Mouse (Mus musculus): ENCODE results near the gene Ptch1.

The Ptch1 gene

GRCm38 (mm10) chr13:63573256-63573835 is at the start of gene Ptch1:
Ptch1 (minus strand) TSS chr13:63573598.
- DNase-seq: peak; percentile 75 to 81

DNA sequence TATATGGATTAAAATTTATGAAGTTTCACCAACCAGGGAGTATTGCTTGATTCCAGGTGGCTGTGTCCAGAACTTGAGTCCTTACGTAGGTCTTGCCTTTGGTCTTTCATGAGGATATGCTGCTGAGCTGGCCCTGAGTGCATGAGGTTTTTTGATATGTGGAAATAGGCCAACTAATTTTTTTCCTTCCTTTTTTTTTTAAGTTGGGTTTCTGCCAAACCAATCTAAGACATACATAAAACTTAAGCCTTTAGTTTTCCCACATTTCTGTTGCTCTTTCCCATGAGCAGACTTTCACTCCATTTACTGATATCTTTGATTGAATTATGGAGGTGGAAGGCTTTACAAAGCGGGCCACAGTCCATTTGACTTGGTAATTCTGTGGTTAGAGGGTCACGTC is 47.9 kb upstream of the Ptch1 start:
- no peak for DNase-seq

DNA sequence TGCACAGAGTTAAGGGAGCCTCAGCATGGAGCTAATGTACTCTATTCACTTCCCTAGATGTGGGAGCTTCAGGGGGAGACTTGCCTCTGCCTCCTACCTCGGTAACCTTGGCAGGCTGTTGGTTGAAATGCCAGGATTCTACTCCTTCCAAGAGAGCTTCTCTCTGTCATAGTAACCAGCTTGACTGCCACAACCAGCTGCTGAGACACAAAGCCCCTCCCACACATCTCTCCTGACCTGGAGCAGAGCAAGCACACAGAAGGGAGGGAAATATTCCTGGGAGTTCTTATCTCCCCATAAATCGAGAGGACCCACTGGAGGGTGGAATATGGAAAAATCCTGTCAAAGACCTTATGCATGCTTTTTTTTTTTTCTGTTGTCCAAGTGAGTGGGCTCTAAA is 39.8 kb upstream of the Ptch1 start:
- no peak for DNase-seq

- DNase-seq: no peak
These were observed 36.3 kb upstream of the Ptch1 start for GRCm38 (mm10) chr13:63609734-63610133.

GRCm38 (mm10) chr13:63597593-63597992 is 24.2 kb upstream of the Ptch1 start:
- no peak for DNase-seq

- DNase-seq: no peak
These were observed 22.5 kb upstream of the Ptch1 start for GRCm38 (mm10) chr13:63595869-63596268.

- DNase-seq: no peak
These were observed 20.2 kb upstream of the Ptch1 start for GRCm38 (mm10) chr13:63593469-63594050.

GRCm38 (mm10) chr13:63592755-63593154 is 19.4 kb upstream of the Ptch1 start:
- no peak for DNase-seq

DNA sequence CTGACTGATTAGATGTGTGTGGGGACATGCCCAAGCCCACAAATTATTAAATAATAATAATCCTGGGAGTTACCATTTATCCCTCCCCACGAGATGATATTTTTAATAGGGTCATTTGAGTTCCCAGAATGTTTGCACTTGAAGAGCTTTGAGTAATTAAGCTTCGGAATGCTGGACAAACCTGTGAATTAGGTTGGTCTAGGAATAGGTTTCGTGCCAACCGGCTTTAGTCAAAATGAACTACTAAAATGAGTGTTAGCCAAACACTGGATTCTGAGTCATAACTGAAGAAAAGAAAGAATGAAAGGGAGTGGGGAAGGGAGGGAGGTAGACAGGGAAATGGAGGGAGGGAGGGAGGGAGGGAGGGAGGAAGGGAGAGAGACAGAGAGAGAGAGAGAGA is 1.2 kb upstream of the Ptch1 start:
- no peak for DNase-seq

DNA sequence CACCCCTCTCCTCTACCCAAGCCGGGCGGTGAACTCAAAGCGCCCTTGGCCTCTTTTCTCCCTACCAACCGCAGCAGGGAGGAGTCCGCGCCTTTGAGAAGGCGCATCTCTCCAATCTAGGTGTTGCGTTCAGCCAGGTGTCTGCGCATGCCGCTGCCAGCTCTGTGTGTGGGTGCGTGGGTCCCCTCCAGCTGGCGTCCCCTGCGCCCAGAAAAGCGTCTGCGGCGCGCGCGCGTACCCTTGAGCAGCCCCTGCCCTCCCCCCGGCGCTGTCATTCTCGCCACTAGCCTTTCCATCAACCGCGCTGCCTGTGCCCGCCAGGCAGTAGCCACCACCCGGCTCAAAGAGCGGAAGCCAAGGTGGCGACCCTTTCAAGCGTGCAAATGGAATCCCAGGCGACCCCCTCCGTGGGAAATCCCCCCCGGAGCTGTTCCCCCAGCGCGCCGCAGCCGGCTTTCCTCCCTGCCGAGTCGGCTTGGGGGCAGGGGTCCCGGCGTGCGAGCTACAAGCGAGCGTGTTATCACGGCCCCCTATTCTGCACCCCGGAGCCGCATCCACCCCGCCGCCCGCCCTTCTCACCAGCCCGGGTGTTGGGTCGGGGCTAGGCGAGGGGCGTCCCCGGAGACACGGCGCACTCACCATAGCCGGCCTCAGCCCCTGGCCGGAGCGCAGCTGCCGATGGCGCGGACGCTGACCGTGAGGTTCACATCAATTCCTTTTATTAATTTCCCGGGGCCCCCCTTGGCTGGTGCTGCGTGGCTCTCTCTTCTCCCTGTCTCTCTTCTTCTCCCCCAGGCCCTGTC is 744 bp downstream of the Ptch1 start:
- peak; percentile 84 to 85 for DNase-seq

- DNase-seq: no peak
These were observed 1.3 kb downstream of the Ptch1 start for GRCm38 (mm10) chr13:63572111-63572452.

- DNase-seq: no peak
These were observed 2.9 kb downstream of the Ptch1 start for GRCm38 (mm10) chr13:63570456-63570855.

DNA sequence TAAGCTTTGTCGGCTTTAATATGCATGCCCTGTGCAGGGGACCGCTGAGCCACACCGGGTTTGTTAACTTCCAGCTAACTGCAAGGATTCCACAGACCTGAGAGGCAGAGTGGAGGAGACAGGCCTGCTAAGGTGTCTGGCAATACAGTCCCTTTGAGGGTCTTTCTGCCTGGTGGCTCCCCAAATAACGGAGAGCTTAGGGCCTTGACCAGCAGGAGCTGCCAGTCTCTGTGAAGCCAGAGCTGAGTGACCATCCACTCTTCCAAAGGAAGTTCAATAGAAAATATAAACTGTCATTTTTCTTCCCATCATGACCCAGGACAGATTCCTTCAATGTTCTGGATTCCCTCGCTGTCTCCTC is 4.0 kb downstream of the Ptch1 start:
- DNase-seq: no peak

DNA sequence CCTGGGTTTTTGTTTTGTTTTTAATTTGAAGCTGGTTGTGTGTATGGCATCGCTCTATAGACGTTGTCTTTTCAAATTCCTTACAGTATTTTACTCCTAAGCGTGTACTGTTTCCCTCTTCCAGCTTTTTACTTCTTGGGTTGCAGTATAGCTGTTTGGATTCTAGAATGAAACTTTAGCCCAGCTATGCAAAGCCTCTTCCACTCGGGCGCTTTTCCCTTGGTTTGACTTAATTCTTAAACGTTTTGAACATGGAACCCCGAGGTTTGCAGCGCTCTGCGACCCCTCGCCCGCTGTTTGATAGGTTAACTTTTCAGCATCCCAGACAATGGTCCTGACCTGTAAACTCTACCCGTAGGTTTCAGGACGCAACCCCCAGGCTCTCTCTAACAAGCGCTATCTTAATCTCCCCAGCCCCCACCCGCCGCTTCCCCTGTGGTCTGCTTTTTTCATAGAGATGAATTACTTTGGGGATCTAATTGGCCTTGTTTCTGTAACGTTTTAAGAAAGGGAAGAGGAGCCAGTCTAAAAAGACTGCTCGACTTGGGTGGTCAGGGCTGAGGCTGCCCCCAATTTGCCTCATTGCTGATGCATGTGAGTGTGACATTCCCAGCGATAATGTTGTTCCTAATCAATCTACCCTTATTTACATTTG is 4.5 kb downstream of the Ptch1 start:
- DNase-seq: peak; percentile 32 to 36

- DNase-seq: no peak
These were observed 5.1 kb downstream of the Ptch1 start for GRCm38 (mm10) chr13:63568306-63568705.

DNA sequence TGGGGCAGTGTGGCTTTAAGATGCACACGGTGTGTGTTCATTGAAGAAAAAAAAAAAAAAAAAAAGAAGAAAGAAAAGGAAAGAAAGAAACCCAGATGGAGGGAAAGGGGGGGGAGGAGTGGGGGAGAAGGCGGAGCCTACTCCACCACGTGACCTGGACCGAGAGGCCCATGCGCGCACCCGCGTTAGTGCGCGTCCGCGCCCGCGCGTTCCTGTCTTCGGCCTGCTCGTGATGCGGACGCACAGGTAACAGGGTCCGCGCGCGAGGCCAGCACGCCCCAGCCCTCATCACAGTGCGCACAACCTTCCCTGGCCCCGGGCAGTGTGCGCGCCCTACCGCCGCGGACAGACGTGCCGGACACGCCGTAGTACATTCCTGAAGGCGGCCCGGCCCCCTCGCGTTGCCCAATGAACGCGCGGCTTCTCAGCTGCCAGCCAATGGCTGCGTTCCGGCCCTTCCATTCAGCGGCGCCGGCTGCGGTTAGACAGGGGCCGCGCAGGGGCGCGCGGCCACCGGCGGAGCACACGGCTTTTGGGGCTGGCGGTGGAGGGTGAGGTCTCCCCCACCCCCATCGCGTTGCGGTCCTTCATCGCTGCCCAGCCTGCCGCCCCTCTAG is 5.6 kb downstream of the Ptch1 start:
- DNase-seq: peak; percentile 98 to 99

- DNase-seq: peak; percentile 92 to 94
These were observed 7.1 kb downstream of the Ptch1 start for GRCm38 (mm10) chr13:63566018-63567015.

GRCm38 (mm10) chr13:63565320-63566017 is 7.9 kb downstream of the Ptch1 start:
- peak; percentile 66 to 70 for DNase-seq

DNA sequence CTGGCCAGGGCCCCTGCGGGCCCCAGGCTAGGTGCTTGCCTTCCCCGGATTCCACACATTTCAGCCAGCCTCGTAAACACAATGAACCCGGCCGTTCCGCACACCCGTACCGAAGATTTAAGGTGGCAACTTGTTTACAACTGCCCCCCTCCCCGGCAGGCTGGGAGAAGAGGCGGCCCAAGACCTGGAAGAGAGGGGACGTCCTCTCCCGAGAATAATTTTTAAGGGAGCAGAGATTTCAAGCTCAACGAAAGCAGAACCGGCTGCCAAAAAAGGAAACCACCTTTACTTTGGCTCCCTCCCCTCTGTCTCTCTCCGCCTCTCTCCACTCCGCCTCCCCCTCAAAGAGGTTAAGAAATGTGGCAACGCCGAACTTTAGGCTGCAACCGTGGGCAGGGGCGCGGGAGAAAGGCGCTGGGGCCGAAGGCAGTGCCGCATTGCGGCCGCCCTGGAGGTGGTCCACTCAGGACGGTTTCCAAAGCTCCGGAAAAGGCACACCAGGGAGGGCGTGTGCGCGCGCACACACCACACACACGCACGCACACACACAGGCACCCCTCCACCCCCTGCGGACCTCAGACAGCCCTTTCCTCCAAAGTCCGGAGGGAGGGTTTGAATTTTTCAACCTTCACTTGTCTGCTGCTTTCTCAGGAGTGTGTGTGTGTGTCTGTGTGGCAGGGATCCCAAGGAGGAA is 8.6 kb downstream of the Ptch1 start:
- peak; percentile 86 to 88 for DNase-seq

- DNase-seq: peak; percentile 63 to 68
These were observed 9.4 kb downstream of the Ptch1 start for GRCm38 (mm10) chr13:63563781-63564625.

Measured in cerebellum, postnatal 10 days (tissue).